Mouse (Mus musculus) erythroblast, embryonic 14.5 days (primary cell): ENCODE results near the gene Golt1a.

Source experiments
- GATA1 ChIP-seq: IDR thresholded peaks from 2 replicates; pipeline ENCODE4 v1.6.1; 2012; ENCODE audit warnings: low read length, inconsistent platforms, mixed read lengths
- TAL1 ChIP-seq: IDR thresholded peaks from 3 replicates; pipeline ENCODE4 v1.6.1; 2012; ENCODE audit warnings: low read length, inconsistent platforms, mixed read lengths

DNA sequence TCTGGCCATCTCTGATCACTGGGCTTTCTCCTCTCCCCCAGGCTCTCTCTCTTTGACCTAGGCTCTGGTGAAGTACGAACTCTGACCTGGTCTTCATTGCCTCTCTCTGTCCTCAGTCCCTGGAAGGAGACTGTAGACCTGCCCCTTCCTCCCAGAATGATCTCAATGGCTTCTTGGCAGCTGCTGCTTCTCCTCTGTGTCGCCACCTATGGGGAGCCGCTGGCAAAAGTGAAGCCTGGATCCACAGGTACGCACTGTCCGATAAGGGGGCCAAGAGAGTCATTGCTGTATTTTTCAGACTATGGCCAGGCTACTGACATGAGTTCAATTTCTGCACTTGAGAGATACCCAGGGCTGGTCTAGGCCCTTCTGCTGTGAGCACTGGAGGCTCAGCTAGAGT lies 17.5 kb downstream of the Golt1a start:
- no peak for TF ChIP-seq GATA1
- TF ChIP-seq TAL1, result no peak
